Mouse (Mus musculus): ENCODE data around the gene Cmc1. TPM values are rescaled to one million over a fixed set of nuclear protein-coding genes. Genes with fewer than 3 reads are reported as not detected.

Cmc1 gene
- polyA plus RNA-seq, 1 experiment: 32.7 TPM

GRCm38 (mm10) chr9:118109697-118110359 lies 40.1 kb downstream of the Cmc1 start:
- Histone ChIP-seq H3K27me3 (ENCODE audit: control insufficient read depth, insufficient read depth, insufficient read length) (no peaks in the 10 kb centered on the region), H3K79me2 (ENCODE audit: control insufficient read depth, insufficient read depth) (no peaks in the 10 kb centered on the region), H3K36me3 (ENCODE audit: control insufficient read depth, insufficient read depth) (no peaks in the 10 kb centered on the region), H3K4me2 (ENCODE audit: low read depth) (no peak overlapping the region), H3K4me3 (no peak overlapping the region), H3ac (ENCODE audit: control insufficient read depth, insufficient read length) (no peak overlapping the region)
- TF ChIP-seq CEBPB (IDR thresholded peaks at IDR 0.05; ENCODE audit: insufficient read depth, poor library complexity, severe bottlenecking): no peak
- no peak for TF ChIP-seq POLR2A (IDR thresholded peaks at IDR 0.05; ENCODE audit: insufficient read length, low read depth)
- no peak for TF ChIP-seq USF1 (IDR thresholded peaks at IDR 0.05; ENCODE audit: low read depth)
- no peak for TF ChIP-seq MYOD1 (IDR thresholded peaks at IDR 0.05; ENCODE audit: control insufficient read depth in 1 of 3, insufficient read length in 2 of 3, low read depth in 2 of 3)

GRCm38 (mm10) chr9:118108527-118109011 lies 41.4 kb downstream of the Cmc1 start:
- Histone ChIP-seq H3K36me3 (ENCODE audit: control insufficient read depth, insufficient read depth) (no peaks in the 10 kb centered on the region), H3ac (ENCODE audit: control insufficient read depth, insufficient read length) (no peak overlapping the region), H3K4me3 (no peak overlapping the region), H3K27me3 (ENCODE audit: control insufficient read depth, insufficient read depth, insufficient read length) (no peaks in the 10 kb centered on the region), H3K4me2 (ENCODE audit: low read depth) (no peak overlapping the region), H3K79me2 (ENCODE audit: control insufficient read depth, insufficient read depth) (no peaks in the 10 kb centered on the region)
- TF ChIP-seq MYOD1 (IDR thresholded peaks at IDR 0.05; ENCODE audit: control insufficient read depth in 1 of 3, insufficient read length in 2 of 3, low read depth in 2 of 3): no peak

GRCm38 (mm10) chr9:118101802-118102201 lies 48.2 kb downstream of the Cmc1 start:
- H3K36me3 ChIP-seq (ENCODE audit: control insufficient read depth, insufficient read depth): no peaks in the 10 kb centered on the region
- H3K27me3 ChIP-seq (ENCODE audit: control insufficient read depth, insufficient read depth, insufficient read length): no peaks in the 10 kb centered on the region
- no peak overlapping the region for H3ac ChIP-seq (ENCODE audit: control insufficient read depth, insufficient read length)
- no peak for TF ChIP-seq SRF (IDR thresholded peaks at IDR 0.05; ENCODE audit: control insufficient read depth, insufficient read length, low read depth)
- no peak for TF ChIP-seq MYOD1 (IDR thresholded peaks at IDR 0.05; ENCODE audit: control insufficient read depth in 1 of 3, insufficient read length in 2 of 3, low read depth in 2 of 3)
- TF ChIP-seq POLR2AphosphoS2 (IDR thresholded peaks at IDR 0.05; ENCODE audit: insufficient read length, low read depth): no peak
- TF ChIP-seq TCF12 (IDR thresholded peaks at IDR 0.05; ENCODE audit: insufficient read depth, poor library complexity, severe bottlenecking): no peak
- H3K4me2 ChIP-seq (ENCODE audit: low read depth): no peak overlapping the region
- no peak overlapping the region for H3K4me3 ChIP-seq
- H3K79me2 ChIP-seq (ENCODE audit: control insufficient read depth, insufficient read depth): no peaks in the 10 kb centered on the region

GRCm38 (mm10) chr9:118100484-118100883 lies 49.5 kb downstream of the Cmc1 start:
- H3K27me3 ChIP-seq (ENCODE audit: control insufficient read depth, insufficient read depth, insufficient read length): no peaks in the 10 kb centered on the region
- no peak overlapping the region for H3K4me2 ChIP-seq (ENCODE audit: low read depth)
- H3K36me3 ChIP-seq (ENCODE audit: control insufficient read depth, insufficient read depth): no peaks in the 10 kb centered on the region
- H3K4me3 ChIP-seq: no peak overlapping the region
- no peaks in the 10 kb centered on the region for H3K79me2 ChIP-seq (ENCODE audit: control insufficient read depth, insufficient read depth)
- no peak overlapping the region for H3ac ChIP-seq (ENCODE audit: control insufficient read depth, insufficient read length)
- TF ChIP-seq MYOG (IDR thresholded peaks at IDR 0.05; ENCODE audit: control insufficient read depth in 1 of 3, insufficient read depth in 1 of 3, insufficient read length in 2 of 3, low read depth in 2 of 3): no peak
- TF ChIP-seq E2F4 (IDR thresholded peaks at IDR 0.05; ENCODE audit: insufficient read depth): no peak
- no peak for TF ChIP-seq POLR2A (IDR thresholded peaks at IDR 0.05; ENCODE audit: insufficient read length, low read depth)
- no peak for TF ChIP-seq TCF3 (IDR thresholded peaks at IDR 0.05; ENCODE audit: insufficient read length, low read depth)
- no peak for TF ChIP-seq CEBPB (IDR thresholded peaks at IDR 0.05; ENCODE audit: insufficient read depth, poor library complexity, severe bottlenecking)
- TF ChIP-seq MYOD1 (IDR thresholded peaks at IDR 0.05; ENCODE audit: control insufficient read depth in 1 of 3, insufficient read length in 2 of 3, low read depth in 2 of 3): no peak
- no peak for TF ChIP-seq SRF (IDR thresholded peaks at IDR 0.05; ENCODE audit: control insufficient read depth, insufficient read length, low read depth)
- TF ChIP-seq REST (IDR thresholded peaks at IDR 0.05; ENCODE audit: insufficient read depth, insufficient read length): no peak
- TF ChIP-seq USF1 (IDR thresholded peaks at IDR 0.05; ENCODE audit: low read depth): no peak
- no peak for TF ChIP-seq TCF12 (IDR thresholded peaks at IDR 0.05; ENCODE audit: insufficient read depth, poor library complexity, severe bottlenecking)
- no peak for TF ChIP-seq POLR2AphosphoS2 (IDR thresholded peaks at IDR 0.05; ENCODE audit: insufficient read length, low read depth)

- TF ChIP-seq POLR2A (IDR thresholded peaks at IDR 0.05; ENCODE audit: insufficient read length, low read depth): no peak
- TF ChIP-seq TCF3 (IDR thresholded peaks at IDR 0.05; ENCODE audit: insufficient read length, low read depth): no peak
- no peak for TF ChIP-seq USF1 (IDR thresholded peaks at IDR 0.05; ENCODE audit: low read depth)
- no peak for TF ChIP-seq POLR2AphosphoS2 (IDR thresholded peaks at IDR 0.05; ENCODE audit: insufficient read length, low read depth)
- no peak for TF ChIP-seq SRF (IDR thresholded peaks at IDR 0.05; ENCODE audit: control insufficient read depth, insufficient read length, low read depth)
- TF ChIP-seq MYOG (IDR thresholded peaks at IDR 0.05; ENCODE audit: control insufficient read depth in 1 of 3, insufficient read depth in 1 of 3, insufficient read length in 2 of 3, low read depth in 2 of 3): no peak
- no peak for TF ChIP-seq TCF12 (IDR thresholded peaks at IDR 0.05; ENCODE audit: insufficient read depth, poor library complexity, severe bottlenecking)
- no peak for TF ChIP-seq E2F4 (IDR thresholded peaks at IDR 0.05; ENCODE audit: insufficient read depth)
- no peak for TF ChIP-seq REST (IDR thresholded peaks at IDR 0.05; ENCODE audit: insufficient read depth, insufficient read length)
- no peak for TF ChIP-seq CEBPB (IDR thresholded peaks at IDR 0.05; ENCODE audit: insufficient read depth, poor library complexity, severe bottlenecking)
- TF ChIP-seq MYOD1 (IDR thresholded peaks at IDR 0.05; ENCODE audit: control insufficient read depth in 1 of 3, insufficient read length in 2 of 3, low read depth in 2 of 3): no peak
- TF ChIP-seq MAX (IDR thresholded peaks at IDR 0.05; ENCODE audit: low read depth): no peak
- no peaks in the 10 kb centered on the region for H3K27me3 ChIP-seq (ENCODE audit: control insufficient read depth, insufficient read depth, insufficient read length)
- H3K36me3 ChIP-seq (ENCODE audit: control insufficient read depth, insufficient read depth): no peaks in the 10 kb centered on the region
- no peak overlapping the region for H3K4me2 ChIP-seq (ENCODE audit: low read depth)
- H3ac ChIP-seq (ENCODE audit: control insufficient read depth, insufficient read length): no peak overlapping the region
- H3K79me2 ChIP-seq (ENCODE audit: control insufficient read depth, insufficient read depth): no peaks in the 10 kb centered on the region
- no peak overlapping the region for H3K4me3 ChIP-seq
These were observed 50.6 kb downstream of the Cmc1 start for GRCm38 (mm10) chr9:118099395-118099794.

Measured in myocyte (in vitro differentiated cells).